Mouse (Mus musculus): ENCODE data around the gene Vsir. TPM values are rescaled to one million over a fixed set of nuclear protein-coding genes. Genes with fewer than 3 reads are reported as not detected.

The Vsir gene
- total RNA-seq, 2 experiments from 2014 or later, result 11.3 to 13.3 TPM

DNA sequence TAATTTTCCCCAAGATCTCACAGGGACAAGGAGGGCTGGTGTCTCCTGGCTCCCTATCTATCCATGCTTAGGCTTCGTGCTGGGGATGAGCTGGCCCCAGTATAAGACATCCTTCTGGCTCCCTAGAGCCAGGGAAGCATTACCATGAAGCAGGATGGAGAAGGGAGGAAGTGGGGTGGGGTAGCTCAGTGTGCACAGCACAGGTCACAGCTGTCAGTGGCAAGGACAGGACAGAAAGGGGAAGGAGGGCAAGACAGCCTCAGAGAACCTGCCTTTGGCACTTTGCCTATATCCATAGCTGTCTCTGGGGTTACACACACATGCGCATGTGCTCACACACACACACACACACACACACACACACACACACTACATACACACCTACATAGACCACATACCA, 41.7 kb downstream of the Vsir start:
- DNase-seq, result no peak

DNA sequence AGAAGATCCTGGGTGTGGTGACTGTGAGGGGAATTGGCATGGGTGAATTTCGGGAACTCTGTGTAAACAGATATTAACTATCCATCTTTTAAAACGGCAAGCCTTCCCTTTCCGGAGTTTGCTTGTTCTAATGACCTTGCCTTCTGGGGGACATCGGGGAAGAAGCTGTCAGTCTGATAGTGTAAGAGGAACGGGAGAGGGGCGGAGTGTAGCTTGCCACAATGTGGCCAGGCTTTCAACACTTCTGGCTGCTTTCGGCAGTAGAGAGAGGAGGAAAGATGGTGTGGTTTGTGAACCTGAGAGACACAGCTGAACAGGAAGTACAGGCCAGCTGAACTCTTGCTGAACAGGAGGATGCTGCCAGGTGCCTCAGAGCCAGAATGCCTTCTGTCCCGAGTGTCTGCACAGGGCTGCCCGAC, 42.8 kb downstream of the Vsir start:
- DNase-seq, result peak; percentile 43 to 58

- no peak for DNase-seq
These were observed 43.7 kb downstream of the Vsir start for GRCm38 (mm10) chr10:60390177-60390903.

GRCm38 (mm10) chr10:60390904-60391420, 44.3 kb downstream of the Vsir start:
- no peak for DNase-seq

DNA sequence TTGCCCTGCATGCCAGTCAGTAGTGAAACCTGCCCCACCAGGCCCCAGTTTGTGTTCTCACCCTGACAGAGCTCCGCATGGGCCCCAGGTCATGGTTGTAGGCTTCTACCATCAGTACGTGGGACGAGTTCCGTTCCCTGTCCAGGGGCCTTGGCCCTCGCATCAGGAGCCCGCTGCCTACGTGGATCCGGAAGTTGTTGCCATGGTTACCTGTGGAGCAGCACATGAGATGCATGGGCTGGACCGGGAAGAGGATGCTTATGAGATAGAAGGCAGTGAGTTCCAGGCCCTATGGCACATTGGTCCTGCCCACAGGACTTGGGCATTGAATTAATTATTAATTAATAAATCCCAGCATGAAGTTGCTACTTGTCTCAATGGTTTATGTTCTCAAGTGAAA, 45.0 kb downstream of the Vsir start:
- DNase-seq, result no peak

DNA sequence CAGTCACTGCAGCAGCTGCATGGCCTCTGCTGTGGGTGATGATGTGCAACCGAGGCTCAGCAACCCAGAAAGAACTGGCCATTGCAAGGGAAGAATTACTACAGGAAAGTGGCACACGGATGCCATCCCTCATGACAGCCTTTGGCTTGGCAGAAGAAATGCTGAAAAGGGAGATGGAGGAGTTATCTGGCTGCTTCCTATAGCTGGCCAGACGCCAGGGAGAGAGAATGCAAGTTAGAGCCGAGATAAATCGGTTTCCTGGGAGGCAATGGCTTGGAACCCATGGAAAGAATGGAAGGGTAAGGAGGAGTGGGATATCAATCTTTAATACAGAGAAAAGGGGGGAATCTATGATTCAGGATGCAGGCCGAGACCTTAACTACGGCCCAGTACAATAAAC, 48.3 kb downstream of the Vsir start:
- DNase-seq, result no peak

GRCm38 (mm10) chr10:60395605-60396004, 49.0 kb downstream of the Vsir start:
- DNase-seq, result no peak

- DNase-seq, result peak in 1 of 2 experiments; percentile 45
These were observed 51.6 kb downstream of the Vsir start for GRCm38 (mm10) chr10:60398051-60398814.

- no peak for DNase-seq
These were observed 52.8 kb downstream of the Vsir start, which contains the start of gene Gm17455 for GRCm38 (mm10) chr10:60399449-60399848. TSS of gene Gm17455 (plus strand) at chr10:60399726.

GRCm38 (mm10) chr10:60400507-60401295, 54.0 kb downstream of the Vsir start:
- DNase-seq, result no peak

GRCm38 (mm10) chr10:60405460-60406177, 59.0 kb downstream of the Vsir start:
- peak; percentile 49 to 53 for DNase-seq

DNA sequence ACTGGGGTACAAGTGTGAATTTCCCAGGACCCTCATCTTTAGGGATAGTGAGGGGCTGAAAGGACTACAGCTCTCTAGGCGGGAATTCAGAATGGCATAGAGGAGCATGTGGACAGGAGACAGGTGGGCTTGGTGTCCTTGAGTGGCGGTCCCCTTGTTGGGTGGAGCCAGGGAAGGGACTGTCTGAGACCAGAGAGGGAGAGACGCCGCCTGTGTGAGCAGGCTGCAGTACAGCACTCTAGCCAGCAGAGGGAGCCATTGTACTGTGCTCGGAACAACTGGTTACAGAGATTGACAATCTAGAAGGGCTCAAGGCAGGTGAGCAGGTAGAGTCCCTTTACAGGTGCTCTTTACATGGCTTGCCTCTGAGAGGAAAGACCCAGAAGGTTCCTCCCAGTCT, 61.2 kb downstream of the Vsir start:
- DNase-seq, result peak; percentile 44 to 83

GRCm38 (mm10) chr10:60411794-60412193, 65.1 kb downstream of the Vsir start:
- no peak for DNase-seq

DNA sequence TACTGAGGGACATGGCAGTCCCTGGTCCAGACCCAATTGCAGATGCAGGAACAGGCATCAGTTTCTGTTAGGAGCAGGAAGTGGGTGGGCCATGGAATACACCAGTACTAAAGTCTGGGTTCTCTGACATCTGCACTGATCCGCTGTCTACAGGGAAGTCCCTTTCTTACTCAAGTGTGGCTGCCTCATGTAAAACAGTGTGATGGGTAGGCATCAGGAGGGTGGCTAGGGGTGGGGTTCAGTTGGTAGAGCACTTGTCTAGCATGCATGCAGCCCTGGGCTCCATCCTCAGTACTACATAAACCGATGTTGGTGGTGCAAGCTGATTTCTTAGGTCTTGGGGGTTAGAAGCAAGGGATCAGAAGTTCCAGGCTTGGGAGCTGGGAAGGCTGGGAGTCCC, 67.1 kb downstream of the Vsir start:
- no peak for DNase-seq

GRCm38 (mm10) chr10:60417041-60417440, 70.4 kb downstream of the Vsir start:
- no peak for DNase-seq

- DNase-seq, result peak; percentile 45 to 79
These were observed 71.5 kb downstream of the Vsir start for GRCm38 (mm10) chr10:60418137-60418536.

GRCm38 (mm10) chr10:60419624-60420023, 73.0 kb downstream of the Vsir start:
- no peak for DNase-seq

Data from heart, adult 18-20 months (tissue).